Comparison of ENCODE assay signal across 8 mouse cellular contexts in genomic region chr1:58761391-58762275, GRCm38 (mm10). TPM values are rescaled to one million over a fixed set of nuclear protein-coding genes. Genes with fewer than 3 reads are reported as not detected.
DNase-seq lines count a peak whose midpoint lies in the region; ATAC-seq and TF ChIP-seq lines count a peak whose summit lies in the region.
"Not testable (repeated sequence)": the region's sequence is repeated elsewhere in the genome, so short reads cannot be mapped to it uniquely, and the experiment has no call there.

No protein-coding gene starts in this region.

- peak; percentile 100 for ATAC-seq in granulocyte monocyte progenitor cell, adult 5-6 weeks (replicated peaks; ENCODE audit: poor library complexity, severe bottlenecking)
- ATAC-seq in intestine, postnatal 0 days, result peak; percentile 73

- not testable (repeated sequence) for H3K4me2 ChIP-seq in intestine, postnatal 0 days (replicated peaks; ENCODE audit: low read depth)

- not testable (repeated sequence) for H3K9ac ChIP-seq in intestine, postnatal 0 days (ENCODE audit: low read depth, low read length)

- peaks cover 17% of the 10 kb centered on the region for H3K36me3 ChIP-seq in intestine, postnatal 0 days (ENCODE audit: control insufficient read depth, insufficient read depth)
- peaks cover 11% of the 10 kb centered on the region for H3K36me3 ChIP-seq in macrophage (ENCODE audit: inconsistent target)

- WGBS in intestine, postnatal 0 days, result 80% methylated on average over 5 of the region's 5 CpGs
- WGBS in macrophage (ENCODE audit: missing documents), result 70% methylated on average over 5 of the region's 5 CpGs

- not testable (repeated sequence) for H3K9me3 ChIP-seq in intestine, postnatal 0 days (ENCODE audit: control insufficient read depth)

- peaks cover 11% of the 10 kb centered on the region; the same call in 1 of the 2 replicates for H3K79me2 ChIP-seq in macrophage (ENCODE audit: inconsistent target)

- H3K4me1 ChIP-seq in intestine, postnatal 0 days (replicated peaks; ENCODE audit: control insufficient read depth, insufficient read depth, low read length), result not testable (repeated sequence)

- TF ChIP-seq CTCF in intestine, postnatal 0 days (IDR thresholded peaks at IDR 0.05; ENCODE audit: low read depth), result peak; percentile 57

- H3K27me3 ChIP-seq in intestine, postnatal 0 days (replicated peaks; ENCODE audit: control insufficient read depth, insufficient read depth, low read length), result not testable (repeated sequence)

- H3K4me3 ChIP-seq in intestine, postnatal 0 days (ENCODE audit: low read depth, low read length); macrophage (ENCODE audit: inconsistent target): not testable (repeated sequence)

- H3K27ac ChIP-seq in intestine, postnatal 0 days (ENCODE audit: low read depth, low read length), result peak overlapping the region; percentile 17; the same call in 1 of the 2 replicates
- peak overlapping the region; percentile 77 for H3K27ac ChIP-seq in macrophage

- DNase-seq in 3T3-L1 (ENCODE audit: low read depth, low spot score), result peak; percentile 83
- peak; percentile 67 for DNase-seq in NIH3T3 (ENCODE audit: low read depth)
- DNase-seq in brain, adult 2 months (ENCODE audit: low read depth, low spot score), result peak; percentile 14
- peak; percentile 37 for DNase-seq in liver
- DNase-seq in thymus, postnatal 0 days (ENCODE audit: low spot score), result peak; percentile 41

RNA-seq across cellular contexts. Expression of gene Casp8, which starts 33.5 kb away (rescaled TPM):
- total RNA-seq in granulocyte monocyte progenitor cell, adult 5-6 weeks (2014; fragmentation: Nextera tagmentation), result 106 and 119 TPM in 2 replicates
- total RNA-seq in granulocyte monocyte progenitor cell, adult 5-6 weeks (2017), result 133 and 147 TPM in 2 replicates
- 39.1 and 51.0 TPM in 2 replicates for polyA plus RNA-seq in intestine, postnatal 0 days (2015; fragmentation: Nextera tagmentation; extraction: Ambion mirVana)
- total RNA-seq in macrophage (2018; cell fraction: chromatin; rRNA removed), result 100 to 1,000 TPM in 14 of 26 experiments, 10 to 100 TPM in 12; 43.7 to 128 (median 103) TPM
- total RNA-seq in macrophage (2018; cell fraction: cytosol; rRNA removed), result 100 to 1,000 TPM in 12 of 26 experiments, 10 to 100 TPM in 14; 70.9 to 125 (median 96.1) TPM
- total RNA-seq in macrophage (2018; cell fraction: nucleus; rRNA removed), result 100 to 1,000 TPM in 17 of 26 experiments, 10 to 100 TPM in 9; 60.2 to 219 (median 108) TPM
- 86.3 to 116 TPM (median 89.4 TPM) in 3 replicates for polyA plus RNA-seq in macrophage (2018)
- polyA plus RNA-seq in thymus, postnatal 0 days (2015; fragmentation: Nextera tagmentation; extraction: Ambion mirVana), result 56.4 and 67.7 TPM in 2 replicates

RNA-seq across cellular contexts. Expression of gene Cflar, which starts 50.3 kb away (rescaled TPM):
- total RNA-seq in granulocyte monocyte progenitor cell, adult 5-6 weeks (2014; fragmentation: Nextera tagmentation), result 81.6 and 114 TPM in 2 replicates
- total RNA-seq in granulocyte monocyte progenitor cell, adult 5-6 weeks (2017), result 95.6 and 100 TPM in 2 replicates
- 28.9 and 33.7 TPM in 2 replicates for polyA plus RNA-seq in intestine, postnatal 0 days (2015; fragmentation: Nextera tagmentation; extraction: Ambion mirVana)
- total RNA-seq in macrophage (2018; cell fraction: chromatin; rRNA removed), result 1,000 to 10,000 TPM in 14 of 26 experiments, 100 to 1,000 TPM in 12; 263 to 1,825 (median 1,068) TPM
- total RNA-seq in macrophage (2018; cell fraction: cytosol; rRNA removed), result 100 to 1,000 TPM in 22 of 26 experiments, 10 to 100 TPM in 4; 87.0 to 559 (median 288) TPM
- total RNA-seq in macrophage (2018; cell fraction: nucleus; rRNA removed), result 1,000 to 10,000 TPM in 17 of 26 experiments, 100 to 1,000 TPM in 9; 365 to 1,587 (median 1,196) TPM
- 53.3 to 68.2 TPM (median 67.9 TPM) in 3 replicates for polyA plus RNA-seq in macrophage (2018)
- 99.4 and 118 TPM in 2 replicates for polyA plus RNA-seq in thymus, postnatal 0 days (2015; fragmentation: Nextera tagmentation; extraction: Ambion mirVana)

Comparison
In these comparisons a context has a peak if more than half of its experiments do, and no peak if none do; other contexts are left out.
1. DNase-seq: peak in every context shown above with its lines; median percentile 83 in 3T3-L1; 67 in NIH3T3; 41 in thymus, postnatal 0 days; 37 in liver; 14 in brain, adult 2 months.